Mouse (Mus musculus): Measurements from ENCODE around the gene Gm49380. TPM values are rescaled to one million over a fixed set of nuclear protein-coding genes. Genes with fewer than 3 reads are reported as not detected.

Gene Gm49380
- polyA plus RNA-seq, 1 experiment from 2014 or later, result 0.48 TPM

- H3K27me3 ChIP-seq, result no peaks in the 10 kb centered on the region
- no peaks in the 10 kb centered on the region for H3K36me3 ChIP-seq
- H3K4me2 ChIP-seq, result no peak overlapping the region
- H3K9ac ChIP-seq, result no peak overlapping the region
- H3K27ac ChIP-seq, result no peak overlapping the region
- H3K9me3 ChIP-seq, result no peaks in the 10 kb centered on the region
- no peak for ATAC-seq (ENCODE audit: insufficient number of reproducible peaks, insufficient read depth, low FRiP score, low TSS enrichment, low read depth)
- no peak overlapping the region for H3K4me3 ChIP-seq
- WGBS, result 68% methylated on average over 5 of the region's 5 CpGs
- H3K4me1 ChIP-seq, result peaks cover 5% of the 10 kb centered on the region; the same call in 1 of the 2 replicates
Measured at GRCm38 (mm10) chr9:44017846-44018245, 95.5 kb downstream of the Gm49380 start.

Other genes starting within 250 kb of the Gm49380 start
- 4.3 and 5.6 TPM in 2 replicates for gene Thy1, start 70.1 kb downstream of the Gm49380 start, polyA plus RNA-seq (2015; fragmentation: Nextera tagmentation; extraction: Ambion mirVana)
- 14.6 and 15.2 TPM in 2 replicates for gene Usp2, start 46.5 kb downstream of the Gm49380 start, polyA plus RNA-seq (2015; fragmentation: Nextera tagmentation; extraction: Ambion mirVana)
- gene Mfrp, start 11.8 kb downstream of the Gm49380 start, polyA plus RNA-seq (2015; fragmentation: Nextera tagmentation; extraction: Ambion mirVana), result 0.21 and 0.39 TPM in 2 replicates
- gene C1qtnf5, start 6.3 kb downstream of the Gm49380 start, polyA plus RNA-seq (2015; fragmentation: Nextera tagmentation; extraction: Ambion mirVana), result 1.5 and 2.8 TPM in 2 replicates
- 73.3 and 80.1 TPM in 2 replicates for gene Rnf26, start within 50 bp of the Gm49380 start, polyA plus RNA-seq (2015; fragmentation: Nextera tagmentation; extraction: Ambion mirVana)
- 25.6 and 28.9 TPM in 2 replicates for gene Mcam, start 21.0 kb upstream of the Gm49380 start, polyA plus RNA-seq (2015; fragmentation: Nextera tagmentation; extraction: Ambion mirVana)
- gene Cbl, start 120.5 kb upstream of the Gm49380 start, polyA plus RNA-seq (2015; fragmentation: Nextera tagmentation; extraction: Ambion mirVana), result 17.3 and 19.5 TPM in 2 replicates
- not detected in 2 replicates for gene Ccdc153, start 127.2 kb upstream of the Gm49380 start, polyA plus RNA-seq (2015; fragmentation: Nextera tagmentation; extraction: Ambion mirVana)
- gene Pdzd3, start 138.0 kb upstream of the Gm49380 start, polyA plus RNA-seq (2015; fragmentation: Nextera tagmentation; extraction: Ambion mirVana), result 0.37 TPM in 1 of 2 replicates, not detected in the other
- gene Nlrx1, start 155.1 kb upstream of the Gm49380 start, polyA plus RNA-seq (2015; fragmentation: Nextera tagmentation; extraction: Ambion mirVana), result 8.2 and 9.8 TPM in 2 replicates
- 6.1 and 6.5 TPM in 2 replicates for gene Abcg4, start 175.1 kb upstream of the Gm49380 start, polyA plus RNA-seq (2015; fragmentation: Nextera tagmentation; extraction: Ambion mirVana)
- gene Hinfp, start 192.2 kb upstream of the Gm49380 start, polyA plus RNA-seq (2015; fragmentation: Nextera tagmentation; extraction: Ambion mirVana), result 27.9 and 30.6 TPM in 2 replicates
- gene C2cd2l, start 206.8 kb upstream of the Gm49380 start, polyA plus RNA-seq (2015; fragmentation: Nextera tagmentation; extraction: Ambion mirVana), result 8.3 TPM in 2 replicates
- gene Dpagt1, start 212.5 kb upstream of the Gm49380 start, polyA plus RNA-seq (2015; fragmentation: Nextera tagmentation; extraction: Ambion mirVana), result 38.4 and 40.5 TPM in 2 replicates
- 365 and 385 TPM in 2 replicates for gene H2afx, start 221.2 kb upstream of the Gm49380 start, polyA plus RNA-seq (2015; fragmentation: Nextera tagmentation; extraction: Ambion mirVana)
- 114 and 119 TPM in 2 replicates for gene Hmbs, start 230.7 kb upstream of the Gm49380 start, polyA plus RNA-seq (2015; fragmentation: Nextera tagmentation; extraction: Ambion mirVana)
- gene Vps11, start 248.2 kb upstream of the Gm49380 start, polyA plus RNA-seq (2015; fragmentation: Nextera tagmentation; extraction: Ambion mirVana), result 27.7 and 28.2 TPM in 2 replicates

All from embryonic facial prominence, embryonic 13.5 days (tissue).